Mouse (Mus musculus) left cerebral cortex, adult 18-20 months (tissue): ENCODE measurements at regions not wholly inside any gene's neighbourhood (a gene's known extent, or its start where the extent isn't known, plus 50 kb on each side); places are given as distances from the start of the nearest gene placed in this dataset.

Experiments
- DNase-seq, 2 experiments: peaks; one replicate each; pipeline ENCODE4 v3.0.0; 2021 to 2022; ENCODE audit warnings: low spot score in 2 of 2, mixed read lengths in 1 of 2

- DNase-seq, result no peak
Measured at GRCm38 (mm10) chr4:54161337-54161993, 335.6 kb downstream of the Tmem38b start.

- no peak for DNase-seq
Measured at GRCm38 (mm10) chr4:54162308-54162707, 336.5 kb downstream of the Tmem38b start.

- DNase-seq, result no peak
Measured at GRCm38 (mm10) chr4:54170202-54170931, 344.5 kb downstream of the Tmem38b start.

- DNase-seq, result no peak
Measured at GRCm38 (mm10) chr4:54184213-54184612, 358.4 kb downstream of the Tmem38b start.

- DNase-seq, result no peak
Measured at GRCm38 (mm10) chr4:54195734-54196133, 369.9 kb downstream of the Tmem38b start.

GRCm38 (mm10) chr4:54202440-54202839, 376.6 kb downstream of the Tmem38b start:
- DNase-seq, result no peak

- no peak for DNase-seq
Measured at GRCm38 (mm10) chr4:54224572-54224971, 398.7 kb downstream of the Tmem38b start.
